In the genomic region with DNA sequence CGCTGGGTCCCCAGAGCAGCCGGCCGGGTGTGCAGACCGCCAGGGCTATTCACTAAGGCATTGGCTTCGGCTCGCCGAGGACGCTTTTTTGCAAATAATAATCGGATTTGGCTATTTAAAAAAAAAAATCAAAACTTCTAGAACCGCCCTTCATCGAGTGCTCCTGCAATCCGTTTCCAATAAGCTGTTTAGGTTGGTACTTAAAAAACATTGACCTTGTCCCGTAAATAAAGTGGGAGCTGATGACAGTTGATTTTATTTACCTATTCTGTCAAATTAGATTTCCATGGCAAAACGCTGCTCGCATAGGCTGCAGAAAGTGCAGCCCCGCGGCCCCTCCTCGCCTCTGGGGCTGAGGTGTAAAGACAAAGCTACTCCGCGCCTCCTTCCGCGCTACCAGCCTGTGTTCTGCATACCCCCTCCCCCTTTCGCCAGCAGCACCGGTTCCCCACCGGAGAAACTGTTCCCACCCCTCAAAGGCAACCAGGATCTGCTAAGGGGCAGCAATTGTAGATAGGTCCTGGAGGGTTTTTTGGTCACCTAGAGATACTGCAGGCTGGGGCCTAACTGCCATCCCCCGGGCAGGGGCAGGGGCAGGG, we compare ENCODE assay signal across 9 mouse cellular contexts.
DNase-seq lines count a peak whose midpoint lies in the region; ATAC-seq lines count a peak whose summit lies in the region.
"Had no signal": no experiment of that assay in that cellular context is flagged by ENCODE, and none has a peak within 500 bp of the region (broad histone marks: within the 10 kb centered on the region; RNA-seq: fewer than 3 reads in every experiment).

No protein-coding gene starts in this region.

- H3K9ac ChIP-seq in heart, embryonic 15.5 days = peak overlapping the region; percentile 11; the same call in 1 of the 2 replicates
- H3K9ac ChIP-seq in embryonic facial prominence, embryonic 13.5 days = peak overlapping the region; percentile 36; the same call in 1 of the 2 replicates
- no peak overlapping the region for H3K9ac ChIP-seq in intestine, embryonic 16.5 days (ENCODE audit: low read depth, low read length)
- no peak overlapping the region for H3K9ac ChIP-seq in neural tube, embryonic 11.5 days (ENCODE audit: low read length)

- peaks cover 20% of the 10 kb centered on the region for H3K4me1 ChIP-seq in heart, embryonic 15.5 days (replicated peaks)
- peaks cover 13% of the 10 kb centered on the region for H3K4me1 ChIP-seq in embryonic facial prominence, embryonic 13.5 days
- H3K4me1 ChIP-seq in intestine, embryonic 16.5 days (ENCODE audit: control insufficient read depth, insufficient read depth, low read length) = peaks cover 13% of the 10 kb centered on the region
- peaks cover 19% of the 10 kb centered on the region for H3K4me1 ChIP-seq in neural tube, embryonic 11.5 days (ENCODE audit: control insufficient read depth, insufficient read depth, low read length)

- WGBS in heart, embryonic 15.5 days = 2% methylated on average over 26 of the region's 26 CpGs
- under 1% methylated on average over 26 of the region's 26 CpGs for WGBS in embryonic facial prominence, embryonic 13.5 days
- WGBS in intestine, embryonic 16.5 days = 3% methylated on average over 26 of the region's 26 CpGs
- WGBS in neural tube, embryonic 11.5 days = 1% methylated on average over 26 of the region's 26 CpGs

- peak overlapping the region; percentile 92 for H3K4me2 ChIP-seq in heart, embryonic 15.5 days
- H3K4me2 ChIP-seq in embryonic facial prominence, embryonic 13.5 days = peak overlapping the region; percentile 51
- peak overlapping the region; percentile 63 for H3K4me2 ChIP-seq in intestine, embryonic 16.5 days (ENCODE audit: low read depth, low read length)
- peak overlapping the region; percentile 32 for H3K4me2 ChIP-seq in neural tube, embryonic 11.5 days (ENCODE audit: low read depth)

- H3K27me3 ChIP-seq in heart, embryonic 15.5 days = peaks cover 84% of the 10 kb centered on the region
- H3K27me3 ChIP-seq in embryonic facial prominence, embryonic 13.5 days = peaks cover 84% of the 10 kb centered on the region
- H3K27me3 ChIP-seq in intestine, embryonic 16.5 days (replicated peaks; ENCODE audit: control insufficient read depth, insufficient read depth, low read length) = peaks cover 58% of the 10 kb centered on the region
- peaks cover 87% of the 10 kb centered on the region for H3K27me3 ChIP-seq in neural tube, embryonic 11.5 days (ENCODE audit: control insufficient read depth, insufficient read depth, low read length)
- H3K27me3 ChIP-seq: CH12.LX had no signal

- H3K9me3 ChIP-seq in heart, embryonic 15.5 days (replicated peaks) = no peaks in the 10 kb centered on the region
- H3K9me3 ChIP-seq in embryonic facial prominence, embryonic 13.5 days = no peaks in the 10 kb centered on the region
- H3K9me3 ChIP-seq in intestine, embryonic 16.5 days (ENCODE audit: control insufficient read depth, low read length) = no peaks in the 10 kb centered on the region
- H3K9me3 ChIP-seq in neural tube, embryonic 11.5 days (ENCODE audit: control insufficient read depth, low read length) = no peaks in the 10 kb centered on the region

- no peak overlapping the region for H3K27ac ChIP-seq in heart, embryonic 15.5 days
- H3K27ac ChIP-seq in embryonic facial prominence, embryonic 13.5 days = no peak overlapping the region
- no peak overlapping the region for H3K27ac ChIP-seq in intestine, embryonic 16.5 days (ENCODE audit: low read length)
- peak overlapping the region; percentile 44; the same call in 1 of the 2 replicates for H3K27ac ChIP-seq in neural tube, embryonic 11.5 days (ENCODE audit: low read depth, low read length)

- no peak for ATAC-seq in heart, embryonic 15.5 days (replicated peaks; ENCODE audit: insufficient number of reproducible peaks, insufficient read depth, low FRiP score, low read depth)
- no peak for ATAC-seq in embryonic facial prominence, embryonic 13.5 days (ENCODE audit: insufficient number of reproducible peaks, insufficient read depth, low FRiP score, low TSS enrichment, low read depth)
- ATAC-seq in intestine, embryonic 16.5 days = no peak
- no peak for ATAC-seq in neural tube, embryonic 11.5 days (ENCODE audit: insufficient read depth, low FRiP score, low TSS enrichment)
- no peak for ATAC-seq in activated CD4-positive, CD25-positive, alpha-beta regulatory T cell, adult 4 months

- no peaks in the 10 kb centered on the region for H3K36me3 ChIP-seq in heart, embryonic 15.5 days
- H3K36me3 ChIP-seq in embryonic facial prominence, embryonic 13.5 days = no peaks in the 10 kb centered on the region
- no peaks in the 10 kb centered on the region for H3K36me3 ChIP-seq in intestine, embryonic 16.5 days (ENCODE audit: control insufficient read depth, insufficient read depth, low read length)
- H3K36me3 ChIP-seq in neural tube, embryonic 11.5 days (ENCODE audit: control insufficient read depth, insufficient read depth, low read length) = no peaks in the 10 kb centered on the region

- DNase-seq in heart, adult 11 months = no peak
- DNase-seq in neural tube, embryonic 11.5 days (ENCODE audit: low spot score) = peak; percentile 34
- DNase-seq in ovary, postnatal 36 days (ENCODE audit: low spot score) = no peak
- DNase-seq in Muller cell, postnatal 12 days (ENCODE audit: inconsistent ontology term) = no peak

- peak overlapping the region; percentile 52 for H3K4me3 ChIP-seq in heart, embryonic 15.5 days
- peak overlapping the region; percentile 28 for H3K4me3 ChIP-seq in embryonic facial prominence, embryonic 13.5 days
- peak overlapping the region; percentile 39 for H3K4me3 ChIP-seq in intestine, embryonic 16.5 days (ENCODE audit: low read length)
- peak overlapping the region; percentile 18 for H3K4me3 ChIP-seq in neural tube, embryonic 11.5 days (ENCODE audit: low read depth, low read length)

Comparison
In these comparisons a context has a peak if more than half of its experiments do, and no peak if none do; other contexts are left out.
1. H3K4me2 ChIP-seq: peak in every context shown above with its lines; median percentile 92 in heart, embryonic 15.5 days; 63 in intestine, embryonic 16.5 days; 51 in embryonic facial prominence, embryonic 13.5 days; 32 in neural tube, embryonic 11.5 days.
2. H3K9ac ChIP-seq: peak in heart, embryonic 15.5 days (single experiment) and embryonic facial prominence, embryonic 13.5 days (single experiment); none in intestine, embryonic 16.5 days (single experiment) and neural tube, embryonic 11.5 days (single experiment).
3. Peak in every context shown above with its lines, with median percentiles within 50 percentile points of each other: H3K4me3 ChIP-seq.